In genomic region chr6:8025332-8026129, GRCm38 (mm10) we compare ENCODE assay signal across 28 mouse cellular contexts.
"Had no signal": no experiment of that assay in that cellular context is flagged by ENCODE, and none has a peak within 500 bp of the region (broad histone marks: within the 10 kb centered on the region; RNA-seq: fewer than 3 reads in every experiment).

No protein-coding gene starts in this region.

- H3K27me3 ChIP-seq: embryonic facial prominence, embryonic 12.5 days; embryonic facial prominence, embryonic 13.5 days; embryonic facial prominence, embryonic 15.5 days; forebrain, embryonic 12.5 days; forebrain, embryonic 13.5 days; forebrain, embryonic 15.5 days had no signal

- ATAC-seq: forebrain, embryonic 13.5 days; forebrain, embryonic 14.5 days; forebrain, embryonic 15.5 days; forebrain, embryonic 16.5 days; forebrain, postnatal 0 days had no signal

- H3K27ac ChIP-seq: embryonic facial prominence, embryonic 10.5 days; embryonic facial prominence, embryonic 12.5 days; embryonic facial prominence, embryonic 13.5 days; embryonic facial prominence, embryonic 15.5 days; forebrain, embryonic 10.5 days; forebrain, embryonic 12.5 days; forebrain, embryonic 13.5 days; forebrain, embryonic 15.5 days; gastrocnemius, adult 2 months had no signal

- H3K36me3 ChIP-seq: embryonic facial prominence, embryonic 10.5 days; embryonic facial prominence, embryonic 12.5 days; embryonic facial prominence, embryonic 13.5 days; embryonic facial prominence, embryonic 15.5 days; forebrain, embryonic 10.5 days; forebrain, embryonic 12.5 days; forebrain, embryonic 15.5 days had no signal

- H3K4me1 ChIP-seq: embryonic facial prominence, embryonic 10.5 days; embryonic facial prominence, embryonic 12.5 days; embryonic facial prominence, embryonic 13.5 days; embryonic facial prominence, embryonic 15.5 days; forebrain, embryonic 10.5 days; forebrain, embryonic 12.5 days; forebrain, embryonic 13.5 days; forebrain, embryonic 15.5 days had no signal

- H3K9ac ChIP-seq: embryonic facial prominence, embryonic 12.5 days; embryonic facial prominence, embryonic 13.5 days; embryonic facial prominence, embryonic 15.5 days; forebrain, embryonic 12.5 days; forebrain, embryonic 13.5 days; forebrain, embryonic 15.5 days; forebrain, postnatal 0 days had no signal

- H3K4me3 ChIP-seq: embryonic facial prominence, embryonic 10.5 days; embryonic facial prominence, embryonic 12.5 days; embryonic facial prominence, embryonic 13.5 days; embryonic facial prominence, embryonic 15.5 days; erythroblast, embryonic 14.5 days; forebrain, embryonic 10.5 days; forebrain, embryonic 12.5 days; forebrain, embryonic 13.5 days; forebrain, embryonic 15.5 days; gastrocnemius, adult 2 months had no signal

- H3K9me3 ChIP-seq: embryonic facial prominence, embryonic 10.5 days; embryonic facial prominence, embryonic 12.5 days; embryonic facial prominence, embryonic 13.5 days; embryonic facial prominence, embryonic 15.5 days; forebrain, embryonic 10.5 days; forebrain, embryonic 12.5 days; forebrain, embryonic 13.5 days; forebrain, embryonic 15.5 days had no signal

- DNase-seq: cerebellum, adult 2 months; cerebellum, adult 8-10 months; cerebellum, adult 9-10 months; cerebellum, adult 9-11 months; cerebellum, postnatal 10 days; cerebellum, postnatal 14 days; cerebellum, postnatal 25 days; cerebellum, postnatal 36 days; embryo, embryonic 11 days; forebrain, postnatal 0 days; gastrocnemius, adult 2 months; gastrocnemius, postnatal 10 days; gastrocnemius, postnatal 14 days; gastrocnemius, postnatal 25 days; gastrocnemius, postnatal 36 days; heart, adult 11 months; heart, adult 18-20 months had no signal

- H3K4me2 ChIP-seq: embryonic facial prominence, embryonic 12.5 days; embryonic facial prominence, embryonic 13.5 days; embryonic facial prominence, embryonic 15.5 days; forebrain, embryonic 12.5 days; forebrain, embryonic 13.5 days; forebrain, embryonic 15.5 days had no signal
